Mouse (Mus musculus): ENCODE data around the gene Mfsd9.

GRCm38 (mm10) chr1:40795508-40795907 lies 5.0 kb upstream of the Mfsd9 start:
- TF ChIP-seq MAFK (IDR thresholded peaks at IDR 0.05; ENCODE audit: insufficient read depth, low read depth, low read length) (no peak), ZNF384 (IDR thresholded peaks at IDR 0.05; ENCODE audit: low read depth, low read length) (no peak), ZC3H11A (IDR thresholded peaks at IDR 0.05; ENCODE audit: borderline replicate concordance, low read depth, low read length) (no peak)

Measured in ES-E14 (cell line).